22 mouse cellular contexts compared by ENCODE assay signal in the genomic region with DNA sequence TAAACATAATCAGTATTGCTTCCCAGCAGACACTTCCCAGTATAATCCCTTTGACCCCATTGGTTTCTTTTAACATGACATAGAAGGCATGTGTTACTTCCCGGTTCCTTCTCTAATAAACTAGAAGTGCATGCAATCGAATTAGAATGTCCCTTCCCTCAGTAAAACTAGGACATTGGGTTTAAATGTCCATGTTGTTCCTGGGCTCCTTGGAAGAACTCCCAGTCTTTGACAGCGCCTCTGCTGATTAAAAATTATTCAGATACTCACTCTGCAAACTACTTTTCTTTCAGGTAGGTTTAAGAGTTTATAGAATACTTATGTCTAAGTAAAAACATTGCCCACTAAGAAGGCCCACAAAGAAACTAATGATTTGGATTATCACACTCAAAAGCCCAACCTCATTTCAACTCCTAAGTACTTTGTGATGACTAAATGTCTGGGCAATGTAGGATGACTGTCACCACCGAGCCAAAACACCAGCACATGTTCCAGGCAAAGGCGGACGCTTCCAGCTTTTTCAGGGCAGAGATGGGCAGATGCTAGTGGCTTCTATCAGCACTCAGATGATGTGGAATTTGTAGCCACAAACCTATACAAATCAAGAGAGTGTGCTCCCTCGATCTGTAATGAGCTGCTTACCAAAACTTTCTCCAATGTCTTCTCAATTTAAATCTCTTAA. TPM values are rescaled to one million over a fixed set of nuclear protein-coding genes. Genes with fewer than 3 reads are reported as not detected.
DNase-seq lines count a peak whose midpoint lies in the region; ATAC-seq lines count a peak whose summit lies in the region.
"Had no signal": no experiment of that assay in that cellular context is flagged by ENCODE, and none has a peak within 500 bp of the region (broad histone marks: within the 10 kb centered on the region; RNA-seq: fewer than 3 reads in every experiment).

No protein-coding gene starts in this region.

- H3K36me3 ChIP-seq in heart, embryonic 10.5 days: peaks cover 38% of the 10 kb centered on the region
- peaks cover 61% of the 10 kb centered on the region for H3K36me3 ChIP-seq in heart, embryonic 13.5 days

- no peak overlapping the region for H3K4me2 ChIP-seq in heart, embryonic 13.5 days
- H3K4me2 ChIP-seq: liver, embryonic 13.5 days; lung, embryonic 15.5 days had no signal

- no peaks in the 10 kb centered on the region for H3K9me3 ChIP-seq in heart, embryonic 10.5 days
- no peaks in the 10 kb centered on the region for H3K9me3 ChIP-seq in heart, embryonic 13.5 days
- H3K9me3 ChIP-seq: G1E; limb, embryonic 10.5 days; liver, embryonic 13.5 days; lung, embryonic 15.5 days; megakaryocyte, embryonic 14.5 days had no signal

- H3K27ac ChIP-seq in heart, embryonic 10.5 days: no peak overlapping the region
- H3K27ac ChIP-seq in heart, embryonic 13.5 days (replicated peaks): peak overlapping the region; percentile 65
- H3K27ac ChIP-seq: limb, embryonic 10.5 days; liver, embryonic 13.5 days; lung, embryonic 15.5 days had no signal

- no peak for ATAC-seq in heart, embryonic 13.5 days (ENCODE audit: extremely low read depth, insufficient number of reproducible peaks, low FRiP score, low TSS enrichment)
- ATAC-seq: CD4-positive, CD25-positive, alpha-beta regulatory T cell, adult 4 months had no signal

- 60% methylated on average over 7 of the region's 7 CpGs for WGBS in heart, embryonic 10.5 days
- WGBS in heart, embryonic 13.5 days: 52% methylated on average over 7 of the region's 7 CpGs

- no peak overlapping the region for H3K9ac ChIP-seq in heart, embryonic 13.5 days
- H3K9ac ChIP-seq: liver, embryonic 13.5 days; lung, embryonic 15.5 days had no signal

- no peaks in the 10 kb centered on the region for H3K4me1 ChIP-seq in heart, embryonic 10.5 days
- H3K4me1 ChIP-seq in heart, embryonic 13.5 days: peaks cover 35% of the 10 kb centered on the region
- H3K4me1 ChIP-seq: limb, embryonic 10.5 days; liver, embryonic 13.5 days; megakaryocyte, embryonic 14.5 days had no signal

- DNase-seq in heart, adult 8-10 months (ENCODE audit: low spot score): peak; percentile 71
- DNase-seq in heart, embryonic 10.5 days (ENCODE audit: low spot score): no peak
- peak; percentile 36 for DNase-seq in lung, postnatal 10 days
- no peak for DNase-seq in lung, postnatal 4 days
- no peak for DNase-seq in adrenal gland, adult 8-10 months
- no peak for DNase-seq in testis, postnatal 10 days (ENCODE audit: low spot score)
- DNase-seq: cerebellum, adult 11 months; cerebellum, postnatal 25 days; kidney, adult 18-20 months; liver, embryonic 13.5 days; spleen, adult 18-20 months; thymus, adult 2 months had no signal

- no peaks in the 10 kb centered on the region for H3K27me3 ChIP-seq in heart, embryonic 10.5 days (ENCODE audit: insufficient read depth, poor library complexity, severe bottlenecking)
- H3K27me3 ChIP-seq in heart, embryonic 13.5 days (replicated peaks): no peaks in the 10 kb centered on the region
- H3K27me3 ChIP-seq: liver, embryonic 13.5 days; lung, embryonic 15.5 days; megakaryocyte, embryonic 14.5 days had no signal

- H3K4me3 ChIP-seq in heart, embryonic 10.5 days: no peak overlapping the region
- no peak overlapping the region for H3K4me3 ChIP-seq in heart, embryonic 13.5 days
- H3K4me3 ChIP-seq: limb, embryonic 10.5 days; liver, embryonic 13.5 days; lung, embryonic 15.5 days; megakaryocyte, embryonic 14.5 days had no signal

RNA-seq across cellular contexts. Expression of gene Lmod2, which starts 14.7 kb away (rescaled TPM):
- 100 to 1,000 TPM; 758 to 914 (median 862) TPM for total RNA-seq in heart, adult 8-10 months (2022)
- polyA plus RNA-seq in heart, embryonic 10.5 days (2016; fragmentation: Nextera tagmentation; extraction: Ambion mirVana): 19.9 and 36.7 TPM in 2 replicates
- polyA plus RNA-seq in heart, embryonic 13.5 days (2015; fragmentation: Nextera tagmentation; extraction: Ambion mirVana): 42.8 and 46.8 TPM in 2 replicates
- total RNA-seq in adrenal gland, adult 8-10 months (2022): under 1 TPM in 1 of 4 experiments, not detected in 3; 0.35 TPM
- total RNA-seq: midbrain, postnatal 0 days had no signal
- polyA plus RNA-seq: brain, embryonic 14.5 days; CD4-positive, CD25-positive, alpha-beta regulatory T cell, adult 4 months; forebrain, embryonic 11.5 days; G1E; midbrain, postnatal 0 days; stomach, embryonic 14.5 days had no signal

RNA-seq across cellular contexts. Expression of gene Wasl, which starts 52.6 kb away (rescaled TPM):
- total RNA-seq in heart, adult 8-10 months (2022): 10 to 100 TPM; 23.5 to 27.0 (median 25.3) TPM
- polyA plus RNA-seq in heart, embryonic 10.5 days (2016; fragmentation: Nextera tagmentation; extraction: Ambion mirVana): 56.5 and 61.6 TPM in 2 replicates
- 45.6 and 51.6 TPM in 2 replicates for polyA plus RNA-seq in heart, embryonic 13.5 days (2015; fragmentation: Nextera tagmentation; extraction: Ambion mirVana)
- total RNA-seq in adrenal gland, adult 8-10 months (2022): 10 to 100 TPM; 58.4 to 74.0 (median 63.4) TPM

Comparison
In these comparisons a context has a peak if more than half of its experiments do, and no peak if none do; other contexts are left out.
1. DNase-seq: peak in heart, adult 8-10 months (single experiment) and lung, postnatal 10 days (single experiment); none in heart, embryonic 10.5 days (single experiment), lung, postnatal 4 days (0 of 2), adrenal gland, adult 8-10 months (single experiment) and testis, postnatal 10 days (single experiment).
2. RNA of gene Lmod2, which starts 14.7 kb away (total RNA-seq): 758 to 914 TPM in heart, adult 8-10 months; 0.35 TPM in adrenal gland, adult 8-10 months; every median in the first group is over 100 times any median in the second.